Mouse (Mus musculus) 3T3-L1 (cell line): Measurements from ENCODE around the gene Fut2.

ENCODE experiments used
- DNase-seq: peaks from one replicate; pipeline ENCODE4 v3.0.0-alpha.2; 2015; ENCODE audit warnings: low read depth, low spot score

Gene Fut2

GRCm38 (mm10) chr7:45666161-45666560, at the start of gene Fut2:
TSS of gene Fut2 (minus strand) at chr7:45666394.
- DNase-seq = no peak

- DNase-seq = peak; percentile 98
Measured at GRCm38 (mm10) chr7:45715090-45715708, 49.0 kb upstream of the Fut2 start, which contains the start of gene Rpl18. TSS of gene Rpl18 (plus strand) at chr7:45715457.

GRCm38 (mm10) chr7:45714630-45715089, 48.5 kb upstream of the Fut2 start:
- peak; percentile 43 for DNase-seq

- DNase-seq = no peak
Measured at GRCm38 (mm10) chr7:45713881-45714520, 47.8 kb upstream of the Fut2 start.

GRCm38 (mm10) chr7:45713396-45713795, 47.2 kb upstream of the Fut2 start:
- no peak for DNase-seq

- no peak for DNase-seq
Measured at GRCm38 (mm10) chr7:45712022-45712757, 46.0 kb upstream of the Fut2 start.

- no peak for DNase-seq
Measured at GRCm38 (mm10) chr7:45711316-45712021, 45.3 kb upstream of the Fut2 start.

GRCm38 (mm10) chr7:45710477-45711191, 44.4 kb upstream of the Fut2 start:
- DNase-seq = no peak

- no peak for DNase-seq
Measured at GRCm38 (mm10) chr7:45709677-45710355, 43.6 kb upstream of the Fut2 start.

- no peak for DNase-seq
Measured at GRCm38 (mm10) chr7:45709036-45709435, 42.8 kb upstream of the Fut2 start.

GRCm38 (mm10) chr7:45708221-45708761, 42.1 kb upstream of the Fut2 start:
- DNase-seq = no peak

- DNase-seq = peak; percentile 84
Measured at GRCm38 (mm10) chr7:45707375-45707967, 41.3 kb upstream of the Fut2 start.

- peak; percentile 56 for DNase-seq
Measured at GRCm38 (mm10) chr7:45706721-45707241, 40.6 kb upstream of the Fut2 start.

- peak; percentile 75 for DNase-seq
Measured at GRCm38 (mm10) chr7:45705873-45706281, 39.7 kb upstream of the Fut2 start.

GRCm38 (mm10) chr7:45705443-45705864, 39.3 kb upstream of the Fut2 start:
- DNase-seq = no peak

- DNase-seq = peak; percentile 98
Measured at GRCm38 (mm10) chr7:45704730-45705442, 38.7 kb upstream of the Fut2 start, which contains the start of gene Dbp. TSS of gene Dbp (plus strand) at chr7:45705088.

GRCm38 (mm10) chr7:45704046-45704559, 37.9 kb upstream of the Fut2 start:
- DNase-seq = peak; percentile 85

GRCm38 (mm10) chr7:45703521-45704033, 37.4 kb upstream of the Fut2 start:
- DNase-seq = no peak
